In the genomic region with DNA sequence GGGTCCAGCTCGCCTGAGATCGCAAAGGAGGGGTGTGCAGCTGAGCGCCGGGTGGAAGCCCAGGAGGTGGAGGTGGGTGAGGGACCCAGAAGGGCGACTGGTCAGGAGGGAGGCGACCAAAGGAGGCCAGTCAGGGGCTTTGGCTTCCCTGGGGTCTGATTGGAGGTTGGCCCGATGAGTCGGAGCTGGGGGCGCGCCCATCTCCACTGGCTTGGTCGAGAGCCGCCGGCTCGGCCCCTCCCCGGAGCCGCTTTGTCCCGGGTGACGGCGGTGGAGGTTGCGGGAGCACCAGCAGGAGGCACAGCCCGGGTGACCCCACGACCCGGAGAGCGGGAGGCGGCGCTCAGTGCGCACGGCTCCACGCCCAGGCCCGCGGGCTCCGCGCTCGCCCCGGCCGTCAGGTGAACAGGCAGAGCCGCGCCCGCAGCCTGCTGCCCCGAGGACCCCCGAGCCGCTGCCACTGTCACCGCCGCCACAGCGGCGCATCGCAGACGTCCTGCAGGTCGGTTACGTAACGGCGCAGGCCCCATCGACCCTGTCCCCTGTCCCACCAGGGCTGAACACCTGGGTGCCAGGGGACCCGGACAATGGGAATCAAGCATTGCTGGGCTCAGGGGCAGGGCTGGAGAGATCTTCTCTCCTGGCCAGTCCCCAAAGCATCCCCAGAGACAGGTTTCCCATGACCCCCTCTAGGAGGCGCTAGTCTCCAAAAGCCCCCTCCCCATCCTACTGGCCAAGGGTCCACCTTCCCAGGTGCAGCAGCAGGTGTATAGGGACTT, we compare ENCODE assay signal across 8 mouse cellular contexts. TPM values are rescaled to one million over a fixed set of nuclear protein-coding genes. Genes with fewer than 3 reads are reported as not detected.
DNase-seq lines count a peak whose midpoint lies in the region; ATAC-seq and TF ChIP-seq lines count a peak whose summit lies in the region.

No protein-coding gene starts in this region.

- peak overlapping the region; percentile 96 for H3K4me2 ChIP-seq in embryonic facial prominence, embryonic 13.5 days
- peak overlapping the region; percentile 98 for H3K4me2 ChIP-seq in limb, embryonic 15.5 days
- peak overlapping the region; percentile 83 for H3K4me2 ChIP-seq in midbrain, embryonic 16.5 days (ENCODE audit: low read length)

- under 1% methylated on average over 55 of the region's 55 CpGs for WGBS in embryonic facial prominence, embryonic 13.5 days
- under 1% methylated on average over 53 of the region's 55 CpGs for WGBS in limb, embryonic 15.5 days
- WGBS in midbrain, embryonic 16.5 days: under 1% methylated on average over 55 of the region's 55 CpGs

- H3K4me3 ChIP-seq in embryonic facial prominence, embryonic 13.5 days: peak overlapping the region; percentile 60
- peak overlapping the region; percentile 56 for H3K4me3 ChIP-seq in limb, embryonic 15.5 days
- peak overlapping the region; percentile 75 for H3K4me3 ChIP-seq in midbrain, embryonic 16.5 days (ENCODE audit: low read depth, low read length)
- H3K4me3 ChIP-seq in testis, adult 2 months (ENCODE audit: control insufficient read depth, low read depth, low read length): peak overlapping the region; percentile 57

- TF ChIP-seq POLR2A in testis, adult 2 months (IDR thresholded peaks at IDR 0.05; ENCODE audit: control insufficient read depth, low read depth, low read length): no peak

- ATAC-seq in embryonic facial prominence, embryonic 13.5 days (ENCODE audit: insufficient number of reproducible peaks, insufficient read depth, low FRiP score, low TSS enrichment, low read depth): peak; percentile 69
- no peak for ATAC-seq in limb, embryonic 15.5 days (ENCODE audit: insufficient number of reproducible peaks, low FRiP score, low TSS enrichment, low read depth)
- ATAC-seq in midbrain, embryonic 16.5 days: peak; percentile 91

- no peaks in the 10 kb centered on the region for H3K36me3 ChIP-seq in embryonic facial prominence, embryonic 13.5 days
- no peaks in the 10 kb centered on the region for H3K36me3 ChIP-seq in limb, embryonic 15.5 days
- H3K36me3 ChIP-seq in midbrain, embryonic 16.5 days (ENCODE audit: control insufficient read depth, insufficient read depth, low read length): no peaks in the 10 kb centered on the region
- H3K36me3 ChIP-seq in testis, adult 2 months (ENCODE audit: control insufficient read depth, insufficient read depth, low read length): no peaks in the 10 kb centered on the region

- peak; percentile 5 to 20 for DNase-seq in spleen, postnatal 10 days (ENCODE audit: low spot score in 2 of 2)
- no peak for DNase-seq in spleen, postnatal 14 days (ENCODE audit: low spot score in 2 of 2)
- peak; percentile 63 for DNase-seq in heart, adult 8-10 months (ENCODE audit: low spot score)
- peak; percentile 69 for DNase-seq in kidney, adult 18-20 months

- H3K9ac ChIP-seq in embryonic facial prominence, embryonic 13.5 days: peak overlapping the region; percentile 68
- H3K9ac ChIP-seq in limb, embryonic 15.5 days: peak overlapping the region; percentile 33; the same call in 1 of the 2 replicates
- peak overlapping the region; percentile 94 for H3K9ac ChIP-seq in midbrain, embryonic 16.5 days (ENCODE audit: low read depth, low read length)

- no peaks in the 10 kb centered on the region for H3K9me3 ChIP-seq in embryonic facial prominence, embryonic 13.5 days
- no peaks in the 10 kb centered on the region for H3K9me3 ChIP-seq in limb, embryonic 15.5 days
- no peaks in the 10 kb centered on the region for H3K9me3 ChIP-seq in midbrain, embryonic 16.5 days (replicated peaks; ENCODE audit: control insufficient read depth, low read length, poor library complexity, severe bottlenecking)

- H3K27me3 ChIP-seq in embryonic facial prominence, embryonic 13.5 days: peaks cover 37% of the 10 kb centered on the region
- peaks cover 39% of the 10 kb centered on the region for H3K27me3 ChIP-seq in limb, embryonic 15.5 days
- H3K27me3 ChIP-seq in midbrain, embryonic 16.5 days (ENCODE audit: control insufficient read depth, insufficient read depth, low read depth, low read length): no peaks in the 10 kb centered on the region
- 0 out of 2 replicates have a peak, but pooled peaks cover 2% of the 10 kb centered on the region for H3K27me3 ChIP-seq in testis, adult 2 months (ENCODE audit: control insufficient read depth, insufficient read depth, low read length)

- no peak overlapping the region for H3K27ac ChIP-seq in embryonic facial prominence, embryonic 13.5 days
- H3K27ac ChIP-seq in limb, embryonic 15.5 days: no peak overlapping the region
- peak overlapping the region; percentile 81 for H3K27ac ChIP-seq in midbrain, embryonic 16.5 days (ENCODE audit: low read length)
- H3K27ac ChIP-seq in testis, adult 2 months (ENCODE audit: control insufficient read depth, insufficient read depth, low read depth, low read length): no peak overlapping the region

- TF ChIP-seq CTCF in testis, adult 2 months (IDR thresholded peaks at IDR 0.05; ENCODE audit: control insufficient read depth, insufficient read depth, insufficient replicate concordance, low read depth, low read length): no peak

- H3K4me1 ChIP-seq in embryonic facial prominence, embryonic 13.5 days: peaks cover 6% of the 10 kb centered on the region; the same call in 1 of the 2 replicates
- H3K4me1 ChIP-seq in limb, embryonic 15.5 days: peaks cover 11% of the 10 kb centered on the region
- peaks cover 8% of the 10 kb centered on the region; the same call in 1 of the 2 replicates for H3K4me1 ChIP-seq in midbrain, embryonic 16.5 days (ENCODE audit: control insufficient read depth, insufficient read depth, low read length)
- H3K4me1 ChIP-seq in testis, adult 2 months (ENCODE audit: control insufficient read depth, insufficient read depth, low read length): peaks cover 7% of the 10 kb centered on the region

RNA-seq across cellular contexts. Expression of a gene that starts 0.6 kb away (rescaled TPM):
- 5.4 and 5.9 TPM in 2 replicates for polyA plus RNA-seq in embryonic facial prominence, embryonic 13.5 days (2015; fragmentation: Nextera tagmentation; extraction: Ambion mirVana)
- total RNA-seq in heart, adult 8-10 months (2022): 100 to 1,000 TPM; 431 to 459 (median 436) TPM
- 5.0 and 5.9 TPM in 2 replicates for polyA plus RNA-seq in limb, embryonic 15.5 days (2015; fragmentation: Nextera tagmentation; extraction: Ambion mirVana)
- 126 and 133 TPM in 2 replicates for polyA plus RNA-seq in midbrain, embryonic 16.5 days (2015; fragmentation: Nextera tagmentation; extraction: Ambion mirVana)
- 1.2 and 1.3 TPM in 2 replicates for polyA plus RNA-seq in testis, adult 2 months (2012; rRNA removed)

Comparison
In these comparisons a context has a peak if more than half of its experiments do, and no peak if none do; other contexts are left out.
1. DNase-seq: peak in spleen, postnatal 10 days (2 of 2), heart, adult 8-10 months (single experiment) and kidney, adult 18-20 months (single experiment); none in spleen, postnatal 14 days (0 of 2).
2. H3K9ac ChIP-seq: peak in every context shown above with its lines; median percentile 94 in midbrain, embryonic 16.5 days; 68 in embryonic facial prominence, embryonic 13.5 days; 33 in limb, embryonic 15.5 days.
3. RNA of a gene that starts 0.6 kb away (polyA plus RNA-seq): 126 to 133 TPM in midbrain, embryonic 16.5 days; 5.0 to 5.9 TPM in limb, embryonic 15.5 days, 5.4 to 5.9 TPM in embryonic facial prominence, embryonic 13.5 days and 1.2 to 1.3 TPM in testis, adult 2 months; every median in the first group is over 10 times any median in the second.
4. Peak in every context shown above with its lines, with median percentiles within 50 percentile points of each other: H3K4me2 ChIP-seq and H3K4me3 ChIP-seq.